Mouse (Mus musculus) mature B cell (primary cell): ENCODE results near the gene Dhh.

ENCODE experiments used
- in situ Hi-C: fragments of 300-500 bp; cut with MboI; formaldehyde crosslinking; loops from 2 replicates; pipeline ENCODE4 v1.14.3; 2019

Dhh gene

GRCm38 (mm10) chr15:98916016-98916415, 17.7 kb upstream of the Dhh start:
- in situ Hi-C loops, result no loop called here

GRCm38 (mm10) chr15:98914903-98915302, 16.6 kb upstream of the Dhh start:
- in situ Hi-C loops, result no loop called here

- in situ Hi-C loops, result no loop called here
These were observed 6.4 kb upstream of the Dhh start for GRCm38 (mm10) chr15:98904692-98905091.

DNA sequence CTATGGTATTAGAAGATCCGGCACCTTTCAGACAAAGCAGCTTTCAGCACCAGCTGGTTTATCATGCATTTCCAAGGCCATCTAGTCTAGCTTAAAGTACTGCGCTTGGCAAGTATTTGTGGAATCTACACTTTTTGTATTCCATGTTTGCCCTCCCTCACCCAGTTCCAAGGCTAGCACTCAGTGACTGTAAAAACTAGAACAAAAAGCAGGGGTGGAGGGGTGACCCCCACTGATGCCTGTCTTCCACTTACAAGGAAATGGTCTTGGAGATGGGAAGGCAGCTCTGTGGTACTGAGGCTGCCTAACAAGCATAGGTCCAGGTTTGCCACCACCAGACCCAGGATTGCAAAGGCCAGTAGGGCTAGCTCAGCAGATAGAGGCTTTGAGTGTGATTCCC, 4.3 kb upstream of the Dhh start:
- in situ Hi-C loops, result no loop called here

DNA sequence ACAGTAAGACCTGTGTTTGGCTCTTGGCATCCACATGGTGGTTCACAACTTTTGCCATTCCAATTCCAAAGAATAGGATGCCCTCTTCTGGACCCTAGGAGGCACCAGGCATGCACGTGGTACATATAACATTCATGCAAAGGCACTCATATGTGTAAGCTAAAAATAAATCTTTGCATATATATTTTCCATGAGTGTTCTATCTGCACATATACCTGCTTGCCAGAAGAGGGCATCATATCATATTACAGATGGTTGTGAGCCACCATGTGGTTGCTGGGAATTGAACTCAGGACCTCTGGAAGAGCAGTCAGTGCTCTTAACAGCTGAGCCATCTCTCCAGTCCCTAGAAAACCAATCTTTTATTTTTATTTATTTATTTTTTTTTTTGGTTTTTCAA, 3.2 kb upstream of the Dhh start:
- in situ Hi-C loops, result no loop called here

DNA sequence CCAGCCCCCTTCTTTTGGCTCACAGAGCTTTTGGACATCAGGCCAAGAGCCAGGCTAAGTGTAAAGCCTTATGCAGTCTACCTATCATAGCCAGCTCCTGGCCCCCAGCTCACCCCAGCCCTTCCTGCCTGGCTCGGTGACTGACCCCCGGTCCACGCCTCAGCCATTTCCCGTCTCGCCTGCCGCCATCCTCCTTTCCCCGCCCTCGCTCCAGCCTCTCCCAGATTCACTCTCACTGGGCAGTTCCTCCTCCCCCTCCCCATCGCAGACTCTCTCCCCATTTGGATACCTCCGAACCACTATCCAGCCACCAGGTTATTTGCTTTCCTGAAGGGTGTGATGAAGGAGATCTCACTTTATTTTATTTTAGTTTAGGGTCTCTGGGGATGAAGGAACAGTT, 845 bp downstream of the Dhh start:
- in situ Hi-C loops, result no loop called here

DNA sequence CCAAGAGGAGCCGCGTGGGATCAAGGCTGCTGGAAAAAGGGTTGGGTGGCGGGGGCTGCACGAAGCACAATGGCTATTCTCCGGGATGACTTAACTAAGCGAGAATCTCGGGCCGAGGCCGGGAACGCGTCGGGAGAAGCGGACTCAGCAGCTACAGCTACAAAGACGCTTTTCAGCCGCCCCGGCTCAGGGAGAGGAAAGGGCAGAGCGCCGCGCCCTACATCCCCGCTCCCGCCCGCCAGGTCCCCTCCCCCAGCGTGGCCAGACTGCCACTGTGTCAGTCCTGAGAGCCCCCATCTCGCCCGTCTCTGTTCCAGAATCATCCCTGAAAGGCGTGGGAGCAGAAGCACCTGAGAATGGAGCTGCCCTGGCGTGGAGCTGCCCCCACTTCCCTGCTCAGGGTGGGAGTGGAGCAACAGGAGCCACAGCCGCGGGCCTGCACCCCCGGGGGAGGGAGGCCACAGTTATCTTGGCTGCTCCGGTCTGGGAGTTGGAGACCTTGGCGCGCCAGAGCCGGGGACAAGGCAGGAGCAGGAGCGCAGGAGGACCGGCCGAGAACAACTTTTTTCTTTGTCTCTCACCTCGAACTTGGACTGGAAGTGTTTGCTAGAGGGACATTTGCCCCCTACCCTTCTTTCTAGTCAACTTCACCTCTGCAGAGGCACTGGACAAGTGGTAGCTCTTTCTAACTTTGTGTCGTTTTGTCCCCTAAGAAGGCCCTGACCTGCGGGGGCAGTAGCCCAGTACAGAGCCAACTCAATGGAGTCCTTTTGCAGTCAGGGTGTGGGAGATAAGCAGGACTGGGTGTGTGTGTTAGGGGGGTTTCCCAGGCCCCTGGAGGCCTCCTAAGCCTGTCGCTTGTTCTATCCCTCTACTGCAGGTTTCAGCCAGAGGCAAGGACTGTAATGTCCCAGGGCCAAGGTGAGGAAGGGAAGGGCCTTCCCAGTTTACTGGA, 2.4 kb downstream of the Dhh start:
- in situ Hi-C loops, result no loop called here

DNA sequence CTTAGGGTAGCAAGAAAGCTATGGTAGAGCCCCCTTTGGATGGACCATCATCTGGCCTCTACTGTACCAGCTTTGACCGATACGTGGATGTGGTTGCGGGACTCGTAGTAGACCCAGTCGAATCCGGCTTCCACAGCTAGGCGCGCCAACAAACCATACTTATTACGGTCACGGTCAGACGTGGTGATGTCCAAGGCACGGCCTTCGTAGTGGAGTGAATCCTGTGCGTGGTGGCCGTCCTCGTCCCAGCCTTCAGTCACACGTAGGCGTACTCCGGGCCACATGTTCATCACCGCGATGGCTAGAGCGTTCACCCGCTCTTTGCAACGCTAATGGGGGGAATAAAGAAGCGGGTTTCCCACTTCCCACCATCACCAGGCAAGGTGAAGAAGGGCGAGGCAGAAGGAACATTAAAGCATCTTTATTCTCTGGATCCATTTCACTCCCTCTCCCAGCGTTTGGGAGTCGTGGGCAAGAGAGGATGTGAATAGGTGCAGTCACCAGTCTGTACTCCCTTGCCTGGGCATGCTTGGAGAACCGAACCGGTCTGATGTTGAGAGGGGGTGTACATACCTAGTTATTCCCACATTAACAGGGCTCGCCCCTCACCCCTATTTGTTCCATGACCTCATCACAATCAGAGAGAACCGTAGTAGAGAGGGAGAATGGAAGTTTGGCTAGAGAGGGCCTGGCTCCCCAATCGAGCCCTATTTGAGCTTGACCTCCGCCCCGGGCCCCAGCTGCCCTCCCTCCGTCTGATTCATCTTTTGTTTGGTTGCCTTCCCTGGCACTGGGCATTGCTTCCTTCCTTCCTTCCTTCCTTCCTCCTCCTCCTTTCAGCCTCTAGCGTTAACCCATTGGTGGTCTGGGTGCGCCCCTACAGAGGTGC, 3.4 kb downstream of the Dhh start:
- in situ Hi-C loops, result no loop called here

DNA sequence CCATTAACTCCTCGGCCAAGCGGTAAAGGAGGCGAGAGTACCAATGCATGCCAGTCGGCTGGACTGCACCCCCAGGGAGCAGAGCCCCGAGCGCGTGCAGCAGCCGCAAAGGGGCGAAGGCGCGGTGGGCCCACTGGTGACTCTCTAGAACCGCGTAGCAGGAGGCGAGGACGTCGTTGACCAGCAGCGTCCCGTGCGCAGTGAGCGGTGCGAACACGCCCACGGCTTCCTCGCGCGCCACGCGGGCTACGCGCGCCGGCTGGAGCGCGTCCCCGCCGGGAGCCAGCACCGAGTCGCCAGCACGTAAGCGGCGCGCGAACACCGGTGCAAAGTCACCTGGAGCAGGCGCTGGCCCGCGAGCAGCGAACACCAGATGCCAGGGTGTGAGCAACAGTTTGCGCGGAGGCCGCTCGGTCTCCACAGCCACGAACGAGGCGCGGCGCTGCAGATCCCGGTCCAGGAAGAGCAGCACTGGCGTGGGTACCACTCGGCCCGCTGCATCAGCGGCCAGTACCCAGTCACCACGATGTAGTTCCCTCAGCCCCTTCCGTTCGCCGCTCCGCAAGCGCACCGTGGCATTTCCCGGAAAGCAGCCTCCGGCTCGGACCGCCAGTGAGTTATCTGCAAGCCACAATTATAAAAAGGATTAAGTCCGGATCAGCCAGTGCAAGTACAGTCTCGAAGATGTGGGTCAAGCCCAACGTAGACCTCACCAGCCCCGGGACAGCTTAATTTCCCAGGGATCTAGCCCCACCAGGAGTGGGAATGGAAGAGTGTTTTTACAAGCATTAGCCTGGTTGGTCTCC, 4.2 kb downstream of the Dhh start, which contains the start of gene Rhebl1:
Rhebl1 (minus strand) TSS at position 601 of the 806 bp plus-strand sequence.
- in situ Hi-C loops, result no loop called here

DNA sequence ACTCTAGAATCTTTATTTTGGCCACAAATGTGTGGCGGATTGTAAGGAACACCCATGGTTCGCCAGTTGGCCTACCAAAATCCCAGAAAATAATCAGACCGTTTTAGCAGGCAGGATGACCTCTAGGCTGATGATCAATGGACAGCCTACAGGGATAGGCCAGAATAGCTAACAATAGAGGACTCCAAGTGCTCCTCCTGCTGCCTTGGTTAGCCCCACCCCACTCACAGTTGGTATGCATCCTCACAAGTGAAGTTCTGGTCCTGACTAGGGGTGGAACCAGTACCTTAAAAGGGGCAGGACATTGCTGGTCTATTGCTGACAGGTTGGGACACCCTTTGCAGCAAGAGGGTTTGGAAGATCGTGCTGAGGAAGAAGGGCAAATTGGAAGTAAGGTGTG, 5.3 kb downstream of the Dhh start:
- in situ Hi-C loops, result no loop called here

- in situ Hi-C loops, result no loop called here
These were observed 6.3 kb downstream of the Dhh start for GRCm38 (mm10) chr15:98891907-98892606.

DNA sequence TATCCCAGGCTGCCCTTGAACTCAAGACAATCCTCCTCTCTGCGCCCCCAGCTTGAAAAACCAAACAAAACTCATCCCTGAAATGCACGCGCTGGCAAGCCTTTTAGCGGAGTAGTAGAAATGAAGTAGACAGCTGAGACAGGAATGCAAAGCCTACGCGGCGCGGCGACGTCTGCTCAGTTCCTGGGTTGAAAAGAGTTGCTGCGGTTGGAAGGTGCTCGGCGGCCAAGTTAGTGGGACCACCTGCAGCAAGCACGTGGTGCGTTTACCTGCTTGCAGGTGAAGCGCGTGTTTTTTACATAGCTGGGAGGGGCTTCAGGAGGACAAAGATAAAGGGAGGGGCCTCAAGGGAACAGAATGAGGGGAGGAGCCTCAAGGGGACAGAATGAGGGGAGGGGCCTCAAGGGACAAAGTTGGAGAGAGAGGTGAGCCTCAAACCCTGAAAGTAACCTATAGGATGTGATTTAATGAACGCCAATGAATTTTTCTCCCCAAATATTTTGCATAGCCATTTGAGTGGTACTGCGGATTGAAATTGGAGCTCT, 7.1 kb downstream of the Dhh start:
- in situ Hi-C loops, result no loop called here

- in situ Hi-C loops, result no loop called here
These were observed 10.8 kb downstream of the Dhh start for GRCm38 (mm10) chr15:98887526-98887925.

- in situ Hi-C loops, result no loop called here
These were observed 11.5 kb downstream of the Dhh start for GRCm38 (mm10) chr15:98886667-98887387.

- in situ Hi-C loops, result loop anchor here (5.0 kb wide), 1 partner anchor 108 kb away; no protein-coding TSS in a partner anchor
These were observed 14.2 kb downstream of the Dhh start for GRCm38 (mm10) chr15:98884106-98884505.

- in situ Hi-C loops, result loop anchor here (5.0 kb wide), 1 partner anchor 109 kb away; no protein-coding TSS in a partner anchor
These were observed 14.7 kb downstream of the Dhh start for GRCm38 (mm10) chr15:98883661-98884060.

- in situ Hi-C loops, result loop anchor here (5.0 kb wide), 1 partner anchor 111 kb away; no protein-coding TSS in a partner anchor
These were observed 16.7 kb downstream of the Dhh start for GRCm38 (mm10) chr15:98881656-98882008.

DNA sequence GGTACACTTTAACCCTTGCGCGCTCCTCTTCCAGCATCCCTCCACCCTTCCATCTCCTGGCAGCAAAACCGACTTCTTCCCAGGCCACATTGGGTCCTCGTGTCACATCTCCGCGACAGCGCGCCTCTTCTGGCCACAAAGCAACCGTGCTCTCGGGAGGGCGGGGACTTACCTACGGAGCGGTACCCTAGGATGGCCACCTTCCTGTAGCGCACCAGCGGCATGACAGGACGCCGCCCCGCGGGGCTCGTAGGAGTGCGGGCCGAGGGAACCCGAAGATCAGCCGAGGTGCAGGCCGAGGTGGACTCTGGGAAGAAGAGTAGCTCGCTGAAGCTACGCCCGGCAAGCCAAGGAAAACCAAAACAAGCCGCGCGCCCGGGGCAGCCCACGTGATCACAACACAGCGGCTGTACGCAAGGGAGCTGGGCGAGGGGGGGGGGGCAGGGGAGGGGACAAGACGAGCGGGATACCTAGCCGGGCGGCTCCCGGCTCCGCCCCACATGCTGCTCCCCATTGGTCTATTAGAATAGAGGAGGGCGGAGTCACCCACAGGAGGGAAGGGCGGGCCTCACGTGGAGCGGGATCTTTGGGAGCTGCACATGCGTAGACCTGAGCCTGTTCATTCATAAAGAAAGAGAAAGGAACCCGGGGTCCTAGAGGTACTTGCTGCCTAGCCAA, 17.2 kb downstream of the Dhh start:
- in situ Hi-C loops, result loop anchor here (5.0 kb wide), 1 partner anchor 111 kb away; no protein-coding TSS in a partner anchor

- in situ Hi-C loops, result no loop called here
These were observed 21.0 kb downstream of the Dhh start for GRCm38 (mm10) chr15:98877331-98877730.
